Mouse (Mus musculus): ENCODE measurements around the gene A430033K04Rik.

- TF ChIP-seq CTCF (IDR thresholded peaks at IDR 0.05) (peak; percentile 52), EP300 (IDR thresholded peaks at IDR 0.05) (no peak)
Observed at GRCm38 (mm10) chr5:138618353-138618752, 4.3 kb upstream of the A430033K04Rik start.

Data from lung, postnatal 0 days (tissue).